Mouse (Mus musculus) MEL (cell line): ENCODE results near the gene Tiam1.

Experiments
- E2F4 ChIP-seq: IDR thresholded peaks from 2 replicates; pipeline ENCODE4 v1.6.1; 2011; ENCODE audit warnings: low read depth, low read length, improper control_type of control experiment, borderline replicate concordance
- GATA1 ChIP-seq: IDR thresholded peaks from 2 replicates; pipeline ENCODE4 v1.6.1; 2011; ENCODE audit warnings: low read depth, low read length, improper control_type of control experiment
- JUND ChIP-seq: IDR thresholded peaks from 2 replicates; pipeline ENCODE4 v1.6.1; 2011; ENCODE audit warnings: low read depth, mild to moderate bottlenecking, improper control_type of control experiment, low read length

- TF ChIP-seq JUND (no peak), GATA1 (no peak), E2F4 (no peak)
Measured at GRCm38 (mm10) chr16:90052409-90052808, 91.2 kb downstream of the Tiam1 start.
